Mouse (Mus musculus): ENCODE results near the gene Rab8b. TPM values are rescaled to one million over a fixed set of nuclear protein-coding genes. Genes with fewer than 3 reads are reported as not detected.
"Not testable (repeated sequence)": the region's sequence is repeated elsewhere in the genome, so short reads cannot be mapped to it uniquely, and the experiment has no call there.

The Rab8b gene
- total RNA-seq, 2 experiments from 2014 or later, result 20.3 to 20.6 TPM

- DNase-seq (ENCODE audit: low spot score in 2 of 2), result no peak
Observed at GRCm38 (mm10) chr9:66887960-66888610, 31.4 kb downstream of the Rab8b start.

GRCm38 (mm10) chr9:66887301-66887902 is 32.1 kb downstream of the Rab8b start:
- no peak for DNase-seq (ENCODE audit: low spot score in 2 of 2)

- no peak for DNase-seq (ENCODE audit: low spot score in 2 of 2)
Observed at GRCm38 (mm10) chr9:66886818-66887217, 32.7 kb downstream of the Rab8b start.

- DNase-seq (ENCODE audit: low spot score in 2 of 2), result no peak
Observed at GRCm38 (mm10) chr9:66886366-66886765, 33.1 kb downstream of the Rab8b start.

GRCm38 (mm10) chr9:66884609-66885008 is 34.9 kb downstream of the Rab8b start:
- no peak for DNase-seq (ENCODE audit: low spot score in 2 of 2)

GRCm38 (mm10) chr9:66883500-66883899 is 36.0 kb downstream of the Rab8b start:
- no peak for DNase-seq (ENCODE audit: low spot score in 2 of 2)

- DNase-seq (ENCODE audit: low spot score in 2 of 2), result no peak
Observed at GRCm38 (mm10) chr9:66882406-66882821, 37.1 kb downstream of the Rab8b start.

- no peak for DNase-seq (ENCODE audit: low spot score in 2 of 2)
Observed at GRCm38 (mm10) chr9:66881858-66882257, 37.6 kb downstream of the Rab8b start.

GRCm38 (mm10) chr9:66880752-66881151 is 38.7 kb downstream of the Rab8b start:
- no peak for DNase-seq (ENCODE audit: low spot score in 2 of 2)

- DNase-seq (ENCODE audit: low spot score in 2 of 2), result no peak
Observed at GRCm38 (mm10) chr9:66879486-66879885, 40.0 kb downstream of the Rab8b start.

- DNase-seq (ENCODE audit: low spot score in 2 of 2), result no peak
Observed at GRCm38 (mm10) chr9:66878899-66879298, 40.6 kb downstream of the Rab8b start.

- DNase-seq (ENCODE audit: low spot score in 2 of 2), result no peak
Observed at GRCm38 (mm10) chr9:66876577-66876976, 42.9 kb downstream of the Rab8b start.

- no peak for DNase-seq (ENCODE audit: low spot score in 2 of 2)
Observed at GRCm38 (mm10) chr9:66874297-66874696, 45.2 kb downstream of the Rab8b start.

- no peak for DNase-seq (ENCODE audit: low spot score in 2 of 2)
Observed at GRCm38 (mm10) chr9:66873531-66873930, 46.0 kb downstream of the Rab8b start.

GRCm38 (mm10) chr9:66873009-66873408 is 46.5 kb downstream of the Rab8b start:
- DNase-seq (ENCODE audit: low spot score in 2 of 2), result not testable (repeated sequence)

GRCm38 (mm10) chr9:66872015-66872727 is 47.3 kb downstream of the Rab8b start:
- peak in 1 of 2 experiments; percentile 35 for DNase-seq (ENCODE audit: low spot score in 2 of 2)

- DNase-seq (ENCODE audit: low spot score in 2 of 2), result no peak
Observed at GRCm38 (mm10) chr9:66864708-66865107, 54.8 kb downstream of the Rab8b start.

GRCm38 (mm10) chr9:66863456-66863855 is 56.0 kb downstream of the Rab8b start:
- no peak for DNase-seq (ENCODE audit: low spot score in 2 of 2)

- DNase-seq (ENCODE audit: low spot score in 2 of 2), result no peak
Observed at GRCm38 (mm10) chr9:66862202-66862601, 57.3 kb downstream of the Rab8b start.

- no peak for DNase-seq (ENCODE audit: low spot score in 2 of 2)
Observed at GRCm38 (mm10) chr9:66861104-66861767, 58.3 kb downstream of the Rab8b start.

- DNase-seq (ENCODE audit: low spot score in 2 of 2), result no peak
Observed at GRCm38 (mm10) chr9:66859523-66859922, 60.0 kb downstream of the Rab8b start.

GRCm38 (mm10) chr9:66855865-66856264 is 63.6 kb downstream of the Rab8b start:
- no peak for DNase-seq (ENCODE audit: low spot score in 2 of 2)
